In genomic region chr14:119283951-119284350, GRCm38 (mm10) we compare ENCODE assay signal across 15 mouse cellular contexts.
DNase-seq lines count a peak whose midpoint lies in the region; TF ChIP-seq lines count a peak whose summit lies in the region.
"Had no signal": no experiment of that assay in that cellular context is flagged by ENCODE, and none has a peak within 500 bp of the region (broad histone marks: within the 10 kb centered on the region; RNA-seq: fewer than 3 reads in every experiment).

No protein-coding gene starts in this region.

- intact Hi-C loops in left cerebral cortex, adult 2 months (cut with DNase I), result no loop called here

- no peak overlapping the region for H3K4me3 ChIP-seq in left cerebral cortex, adult 2 months
- H3K4me3 ChIP-seq: intestine, embryonic 15.5 days; liver, embryonic 15.5 days; megakaryocyte, embryonic 14.5 days had no signal

- H3K27ac ChIP-seq in left cerebral cortex, adult 2 months, result no peak overlapping the region
- H3K27ac ChIP-seq: intestine, embryonic 15.5 days; liver, embryonic 15.5 days had no signal

- peak; percentile 38 for TF ChIP-seq CTCF in left cerebral cortex, adult 2 months (IDR thresholded peaks at IDR 0.05)

- DNase-seq in adrenal gland, postnatal 36 days, result peak; percentile 15 to 28
- DNase-seq in adrenal gland, postnatal 25 days, result no peak
- DNase-seq in left cerebral cortex, adult 2 months (ENCODE audit: extremely low spot score in 1 of 2, low spot score in 2 of 2), result no peak
- no peak for DNase-seq in left cerebral cortex, adult 8-10 months (ENCODE audit: low spot score in 2 of 2)
- DNase-seq in 3T3-L1 (ENCODE audit: low read depth, low spot score), result peak; percentile 8
- DNase-seq in ZHBTc4 (ENCODE audit: low read depth, low spot score), result peak; percentile 25
- DNase-seq in urinary bladder, adult 18-20 months (ENCODE audit: low spot score in 2 of 2), result no peak
- no peak for DNase-seq in ovary, adult 18-20 months (ENCODE audit: low spot score)
- DNase-seq: adrenal gland, adult 2 months; heart, postnatal 36 days; right cerebral cortex, postnatal 14 days; thymus, postnatal 36 days had no signal

Comparison
In these comparisons a context has a peak if more than half of its experiments do, and no peak if none do; other contexts are left out.
1. DNase-seq: peak in adrenal gland, postnatal 36 days (2 of 2), 3T3-L1 (single experiment) and ZHBTc4 (single experiment); none in adrenal gland, postnatal 25 days (single experiment), left cerebral cortex, adult 2 months (0 of 2), left cerebral cortex, adult 8-10 months (0 of 2), urinary bladder, adult 18-20 months (0 of 2) and ovary, adult 18-20 months (single experiment).